Comparison of ENCODE assay signal across 18 mouse cellular contexts in the genomic region with DNA sequence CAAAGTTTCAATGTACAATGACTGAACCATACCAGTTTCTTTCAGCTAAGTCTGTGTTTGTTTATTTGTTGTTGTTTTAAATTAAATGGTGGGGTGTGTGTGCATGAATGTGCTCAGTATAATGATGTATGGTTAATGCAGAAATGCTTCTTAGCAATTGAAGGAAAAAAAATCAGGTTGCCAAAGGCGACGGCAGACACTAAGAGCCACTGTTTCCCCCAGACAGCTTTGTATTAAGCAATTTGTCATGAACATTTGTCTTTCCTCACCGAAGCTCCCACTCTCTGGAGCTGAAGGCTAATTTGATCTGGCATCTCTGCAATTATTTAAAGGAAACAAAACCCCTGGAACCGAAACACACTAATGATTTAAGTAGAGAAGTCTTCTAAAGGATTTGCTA.
DNase-seq lines count a peak whose midpoint lies in the region; ATAC-seq lines count a peak whose summit lies in the region.
"Had no signal": no experiment of that assay in that cellular context is flagged by ENCODE, and none has a peak within 500 bp of the region (broad histone marks: within the 10 kb centered on the region; RNA-seq: fewer than 3 reads in every experiment).

No protein-coding gene starts in this region.

- H3K27ac ChIP-seq in neural tube, embryonic 11.5 days (ENCODE audit: low read depth, low read length) = no peak overlapping the region
- H3K27ac ChIP-seq in neural tube, embryonic 15.5 days (replicated peaks) = no peak overlapping the region
- no peak overlapping the region for H3K27ac ChIP-seq in forebrain, embryonic 16.5 days (ENCODE audit: low read length)
- H3K27ac ChIP-seq in midbrain, embryonic 14.5 days (replicated peaks; ENCODE audit: low read depth, low read length) = no peak overlapping the region
- H3K27ac ChIP-seq: heart, embryonic 13.5 days; kidney, embryonic 15.5 days; liver, embryonic 12.5 days; neural tube, embryonic 13.5 days had no signal

- no peak overlapping the region for H3K4me2 ChIP-seq in neural tube, embryonic 11.5 days (ENCODE audit: low read depth)
- no peak overlapping the region for H3K4me2 ChIP-seq in neural tube, embryonic 15.5 days
- no peak overlapping the region for H3K4me2 ChIP-seq in forebrain, embryonic 16.5 days (ENCODE audit: low read length)
- no peak overlapping the region for H3K4me2 ChIP-seq in midbrain, embryonic 14.5 days (ENCODE audit: low read length)
- H3K4me2 ChIP-seq: heart, embryonic 13.5 days; kidney, embryonic 15.5 days; liver, embryonic 12.5 days; lung, embryonic 14.5 days; neural tube, embryonic 13.5 days had no signal

- ATAC-seq in neural tube, embryonic 11.5 days (ENCODE audit: insufficient read depth, low FRiP score, low TSS enrichment) = no peak
- ATAC-seq in neural tube, embryonic 15.5 days (ENCODE audit: low FRiP score) = no peak
- ATAC-seq in forebrain, embryonic 16.5 days = peak; percentile 72
- ATAC-seq in midbrain, embryonic 14.5 days (ENCODE audit: low FRiP score, low TSS enrichment) = 0 out of 2 replicates have a peak, but pooled peaks have one; percentile 52
- no peak for ATAC-seq in erythroid progenitor cell, adult 5-6 weeks (replicated peaks; ENCODE audit: low FRiP score, poor library complexity, severe bottlenecking)
- ATAC-seq: intestine, embryonic 16.5 days; liver, embryonic 12.5 days had no signal

- H3K27me3 ChIP-seq in neural tube, embryonic 11.5 days (ENCODE audit: control insufficient read depth, insufficient read depth, low read length) = no peaks in the 10 kb centered on the region
- no peaks in the 10 kb centered on the region for H3K27me3 ChIP-seq in neural tube, embryonic 15.5 days (replicated peaks)
- no peaks in the 10 kb centered on the region for H3K27me3 ChIP-seq in forebrain, embryonic 16.5 days (replicated peaks; ENCODE audit: control insufficient read depth, insufficient read depth, low read length)
- no peaks in the 10 kb centered on the region for H3K27me3 ChIP-seq in midbrain, embryonic 14.5 days (ENCODE audit: control insufficient read depth, insufficient read depth, low read length)
- H3K27me3 ChIP-seq: heart, embryonic 13.5 days; kidney, embryonic 15.5 days; liver, embryonic 12.5 days; neural tube, embryonic 13.5 days had no signal

- no peak overlapping the region for H3K9ac ChIP-seq in neural tube, embryonic 11.5 days (ENCODE audit: low read length)
- H3K9ac ChIP-seq in neural tube, embryonic 15.5 days (replicated peaks) = no peak overlapping the region
- no peak overlapping the region for H3K9ac ChIP-seq in forebrain, embryonic 16.5 days (replicated peaks; ENCODE audit: low read depth, low read length)
- H3K9ac ChIP-seq in midbrain, embryonic 14.5 days (replicated peaks; ENCODE audit: low read length) = no peak overlapping the region
- H3K9ac ChIP-seq: heart, embryonic 13.5 days; kidney, embryonic 15.5 days; liver, embryonic 12.5 days; lung, embryonic 14.5 days; neural tube, embryonic 13.5 days had no signal

- H3K4me1 ChIP-seq in neural tube, embryonic 11.5 days (ENCODE audit: control insufficient read depth, insufficient read depth, low read length) = no peaks in the 10 kb centered on the region
- H3K4me1 ChIP-seq in neural tube, embryonic 15.5 days = no peaks in the 10 kb centered on the region
- H3K4me1 ChIP-seq in forebrain, embryonic 16.5 days (replicated peaks; ENCODE audit: control insufficient read depth, insufficient read depth, low read length) = peaks cover 2% of the 10 kb centered on the region
- peaks cover 10% of the 10 kb centered on the region; the same call in 1 of the 2 replicates for H3K4me1 ChIP-seq in midbrain, embryonic 14.5 days (ENCODE audit: control insufficient read depth, insufficient read depth, low read length)
- H3K4me1 ChIP-seq: heart, embryonic 13.5 days; kidney, embryonic 15.5 days; liver, embryonic 12.5 days had no signal

- H3K36me3 ChIP-seq in neural tube, embryonic 11.5 days (ENCODE audit: control insufficient read depth, insufficient read depth, low read length) = no peaks in the 10 kb centered on the region
- H3K36me3 ChIP-seq in neural tube, embryonic 15.5 days = no peaks in the 10 kb centered on the region
- H3K36me3 ChIP-seq in forebrain, embryonic 16.5 days (ENCODE audit: control insufficient read depth, insufficient read depth) = no peaks in the 10 kb centered on the region
- no peaks in the 10 kb centered on the region for H3K36me3 ChIP-seq in midbrain, embryonic 14.5 days (ENCODE audit: control insufficient read depth, insufficient read depth, low read length)
- H3K36me3 ChIP-seq: heart, embryonic 13.5 days; kidney, embryonic 15.5 days; liver, embryonic 12.5 days; neural tube, embryonic 13.5 days had no signal

- no peak overlapping the region for H3K4me3 ChIP-seq in neural tube, embryonic 11.5 days (ENCODE audit: low read depth, low read length)
- H3K4me3 ChIP-seq in neural tube, embryonic 15.5 days (replicated peaks) = no peak overlapping the region
- H3K4me3 ChIP-seq in forebrain, embryonic 16.5 days (replicated peaks; ENCODE audit: low read length) = no peak overlapping the region
- no peak overlapping the region for H3K4me3 ChIP-seq in midbrain, embryonic 14.5 days (replicated peaks; ENCODE audit: low read depth, low read length)
- H3K4me3 ChIP-seq: erythroblast, embryonic 14.5 days; heart, embryonic 13.5 days; kidney, embryonic 15.5 days; liver, embryonic 12.5 days; neural tube, embryonic 13.5 days had no signal

- 45% methylated on average over 4 of the region's 4 CpGs for WGBS in neural tube, embryonic 11.5 days
- WGBS in neural tube, embryonic 15.5 days = 15% methylated on average over 4 of the region's 4 CpGs
- WGBS in forebrain, embryonic 16.5 days = 8% methylated on average over 4 of the region's 4 CpGs
- 17% methylated on average over 4 of the region's 4 CpGs for whole genome bisulfite sequencing in midbrain, embryonic 14.5 days

- peak; percentile 18 for DNase-seq in neural tube, embryonic 11.5 days (ENCODE audit: low spot score)
- peak; percentile 64 for DNase-seq in midbrain, embryonic 14.5 days
- no peak for DNase-seq in thymus, postnatal 4 days
- no peak for DNase-seq in adrenal gland, postnatal 14 days
- DNase-seq: cerebellum, adult 11 months; cerebellum, postnatal 25 days; heart, postnatal 36 days; lung, postnatal 4 days had no signal

- no peaks in the 10 kb centered on the region for H3K9me3 ChIP-seq in neural tube, embryonic 11.5 days (ENCODE audit: control insufficient read depth, low read length)
- H3K9me3 ChIP-seq in neural tube, embryonic 15.5 days (replicated peaks) = no peaks in the 10 kb centered on the region
- no peaks in the 10 kb centered on the region for H3K9me3 ChIP-seq in forebrain, embryonic 16.5 days (ENCODE audit: control insufficient read depth, low read length)
- no peaks in the 10 kb centered on the region for H3K9me3 ChIP-seq in midbrain, embryonic 14.5 days (ENCODE audit: control insufficient read depth, low read length)
- H3K9me3 ChIP-seq: kidney, embryonic 15.5 days; liver, embryonic 12.5 days had no signal

Comparison
In these comparisons a context has a peak if more than half of its experiments do, and no peak if none do; other contexts are left out.
1. ATAC-seq: peak in forebrain, embryonic 16.5 days (single experiment) and midbrain, embryonic 14.5 days (single experiment); none in neural tube, embryonic 11.5 days (single experiment), neural tube, embryonic 15.5 days (single experiment) and erythroid progenitor cell, adult 5-6 weeks (single experiment).
2. DNase-seq: peak in neural tube, embryonic 11.5 days (single experiment) and midbrain, embryonic 14.5 days (single experiment); none in thymus, postnatal 4 days (single experiment) and adrenal gland, postnatal 14 days (single experiment).